9 mouse cellular contexts compared by ENCODE assay signal in the genomic region with DNA sequence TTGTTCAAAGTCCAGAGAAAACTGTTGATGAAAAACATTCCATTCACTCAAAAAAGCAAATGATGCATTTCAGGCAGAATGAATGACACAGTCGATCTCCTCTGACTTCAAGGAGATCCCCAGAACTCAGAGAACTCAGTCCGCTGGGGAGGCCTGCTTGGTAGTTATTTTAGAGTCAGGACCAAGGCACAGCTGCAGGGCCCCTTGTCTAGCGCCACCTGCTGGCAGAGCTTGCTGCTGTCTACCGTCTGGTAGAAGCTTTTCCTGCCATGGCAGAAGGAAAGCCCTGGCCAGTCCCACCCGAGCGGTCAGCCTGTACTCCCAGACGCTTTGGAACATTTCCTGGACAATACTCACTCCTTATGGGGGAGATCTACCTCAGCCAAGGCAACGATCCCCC. TPM values are rescaled to one million over a fixed set of nuclear protein-coding genes. Genes with fewer than 3 reads are reported as not detected.
A peak's percentile ranks its signal among the peaks of the same experiment; 100 is the strongest.
DNase-seq lines count a peak whose midpoint lies in the region; ATAC-seq and TF ChIP-seq lines count a peak whose summit lies in the region.
"Had no signal": no experiment of that assay in that cellular context is flagged by ENCODE, and none has a peak within 500 bp of the region (broad histone marks: within the 10 kb centered on the region; RNA-seq: fewer than 3 reads in every experiment).

No protein-coding gene starts in this region.

- no peak overlapping the region for H3K4me2 ChIP-seq in hindbrain, embryonic 14.5 days (replicated peaks)
- no peak overlapping the region for H3K4me2 ChIP-seq in hindbrain, embryonic 16.5 days (ENCODE audit: low read length)
- H3K4me2 ChIP-seq in embryonic facial prominence, embryonic 11.5 days (ENCODE audit: low read depth, low read length): no peak overlapping the region
- no peak overlapping the region for H3K4me2 ChIP-seq in myocyte (ENCODE audit: low read depth)
- H3K4me2 ChIP-seq in stomach, postnatal 0 days (replicated peaks; ENCODE audit: low read depth): no peak overlapping the region
- H3K4me2 ChIP-seq: embryonic facial prominence, embryonic 12.5 days had no signal

- no peaks in the 10 kb centered on the region for H3K9me3 ChIP-seq in hindbrain, embryonic 14.5 days (ENCODE audit: control insufficient read depth, low read length)
- no peaks in the 10 kb centered on the region for H3K9me3 ChIP-seq in hindbrain, embryonic 16.5 days (ENCODE audit: control insufficient read depth, low read length)
- no peaks in the 10 kb centered on the region for H3K9me3 ChIP-seq in embryonic facial prominence, embryonic 11.5 days (replicated peaks; ENCODE audit: control insufficient read depth, low read length)
- no peaks in the 10 kb centered on the region for H3K9me3 ChIP-seq in stomach, postnatal 0 days (ENCODE audit: control insufficient read depth, low read length)
- H3K9me3 ChIP-seq: embryonic facial prominence, embryonic 12.5 days had no signal

- WGBS in hindbrain, embryonic 14.5 days: 36% methylated on average over 8 of the region's 8 CpGs
- 33% methylated on average over 8 of the region's 8 CpGs for WGBS in hindbrain, embryonic 16.5 days
- 33% methylated on average over 8 of the region's 8 CpGs for WGBS in embryonic facial prominence, embryonic 11.5 days
- WGBS in stomach, postnatal 0 days: 41% methylated on average over 8 of the region's 8 CpGs

- intact Hi-C loops in left cerebral cortex, postnatal 25 days (cut with DNase I): loop anchor here (1.0 to 5.0 kb wide), 3 partner anchors 49 to 326 kb away; no protein-coding TSS in a partner anchor

- no peak overlapping the region for H3ac ChIP-seq in myocyte (ENCODE audit: control insufficient read depth, insufficient read length)

- DNase-seq in hindbrain, embryonic 14.5 days (ENCODE audit: low spot score): peak; percentile 56
- DNase-seq in adrenal gland, postnatal 4 days (ENCODE audit: low spot score in 2 of 2): peak; percentile 67 to 71
- DNase-seq in embryonic facial prominence, embryonic 11.5 days (ENCODE audit: low spot score): peak; percentile 70
- peak; percentile 56 to 77 for DNase-seq in left cerebral cortex, postnatal 25 days (ENCODE audit: low spot score in 2 of 2)
- DNase-seq in stomach, postnatal 0 days (ENCODE audit: low spot score): peak; percentile 87

- H3K36me3 ChIP-seq in hindbrain, embryonic 14.5 days (replicated peaks; ENCODE audit: control insufficient read depth, insufficient read depth): no peaks in the 10 kb centered on the region
- H3K36me3 ChIP-seq in hindbrain, embryonic 16.5 days (ENCODE audit: control insufficient read depth, insufficient read depth, low read length): no peaks in the 10 kb centered on the region
- no peaks in the 10 kb centered on the region for H3K36me3 ChIP-seq in embryonic facial prominence, embryonic 11.5 days (replicated peaks; ENCODE audit: control insufficient read depth, insufficient read depth, low read depth, low read length)
- H3K36me3 ChIP-seq in myocyte (ENCODE audit: control insufficient read depth, insufficient read depth): no peaks in the 10 kb centered on the region
- no peaks in the 10 kb centered on the region for H3K36me3 ChIP-seq in stomach, postnatal 0 days (ENCODE audit: control insufficient read depth, insufficient read depth, low read length)
- H3K36me3 ChIP-seq: embryonic facial prominence, embryonic 12.5 days had no signal

- no peak for ATAC-seq in hindbrain, embryonic 14.5 days (ENCODE audit: low FRiP score)
- no peak for ATAC-seq in hindbrain, embryonic 16.5 days
- ATAC-seq in embryonic facial prominence, embryonic 11.5 days (replicated peaks; ENCODE audit: insufficient number of reproducible peaks, low FRiP score, low TSS enrichment, low read depth): no peak
- peak; percentile 79 to 86 for ATAC-seq in hematopoietic stem cell, adult 5-6 weeks (replicated peaks in 1 of 2; ENCODE audit: insufficient read depth in 1 of 2, low FRiP score in 2 of 2, low TSS enrichment in 1 of 2, low read depth in 1 of 2, poor library complexity in 2 of 2, severe bottlenecking in 2 of 2)
- ATAC-seq in stomach, postnatal 0 days (ENCODE audit: low FRiP score, low TSS enrichment): peak; percentile 41; the same call in 1 of the 2 replicates

- TF ChIP-seq EP300 in stomach, postnatal 0 days (optimal IDR thresholded peaks at IDR 0.05): no peak

- no peaks in the 10 kb centered on the region for H3K79me2 ChIP-seq in myocyte (ENCODE audit: control insufficient read depth, insufficient read depth)

- H3K4me1 ChIP-seq in hindbrain, embryonic 14.5 days (replicated peaks; ENCODE audit: control insufficient read depth, insufficient read depth, low read length): no peaks in the 10 kb centered on the region
- no peaks in the 10 kb centered on the region for H3K4me1 ChIP-seq in hindbrain, embryonic 16.5 days (ENCODE audit: control insufficient read depth, insufficient read depth, low read depth, low read length)
- H3K4me1 ChIP-seq in embryonic facial prominence, embryonic 11.5 days (ENCODE audit: control insufficient read depth, insufficient read depth, low read length): no peaks in the 10 kb centered on the region
- H3K4me1 ChIP-seq in stomach, postnatal 0 days (replicated peaks; ENCODE audit: control insufficient read depth, insufficient read depth): no peaks in the 10 kb centered on the region; the same call in 1 of the 2 replicates

- H3K9ac ChIP-seq in hindbrain, embryonic 14.5 days: no peak overlapping the region
- no peak overlapping the region for H3K9ac ChIP-seq in hindbrain, embryonic 16.5 days (ENCODE audit: low read depth, low read length)
- H3K9ac ChIP-seq in embryonic facial prominence, embryonic 11.5 days (replicated peaks; ENCODE audit: low read length): no peak overlapping the region
- H3K9ac ChIP-seq in stomach, postnatal 0 days (ENCODE audit: low read length): no peak overlapping the region
- H3K9ac ChIP-seq: embryonic facial prominence, embryonic 12.5 days had no signal

- peak; percentile 91 for TF ChIP-seq CTCF in stomach, postnatal 0 days (IDR thresholded peaks at IDR 0.05; ENCODE audit: low read depth)

- no peaks in the 10 kb centered on the region for H3K27me3 ChIP-seq in hindbrain, embryonic 14.5 days (ENCODE audit: control insufficient read depth, insufficient read depth, low read length)
- no peaks in the 10 kb centered on the region for H3K27me3 ChIP-seq in hindbrain, embryonic 16.5 days (replicated peaks; ENCODE audit: control insufficient read depth, insufficient read depth, low read length)
- no peaks in the 10 kb centered on the region for H3K27me3 ChIP-seq in embryonic facial prominence, embryonic 11.5 days (ENCODE audit: control insufficient read depth, insufficient read depth, low read length)
- no peaks in the 10 kb centered on the region for H3K27me3 ChIP-seq in myocyte (ENCODE audit: control insufficient read depth, insufficient read depth, insufficient read length)
- H3K27me3 ChIP-seq in stomach, postnatal 0 days (ENCODE audit: control insufficient read depth, insufficient read depth, low read length): no peaks in the 10 kb centered on the region
- H3K27me3 ChIP-seq: embryonic facial prominence, embryonic 12.5 days had no signal

- H3K4me3 ChIP-seq in hindbrain, embryonic 14.5 days (replicated peaks; ENCODE audit: low read length): no peak overlapping the region
- H3K4me3 ChIP-seq in hindbrain, embryonic 16.5 days (ENCODE audit: low read length): no peak overlapping the region
- no peak overlapping the region for H3K4me3 ChIP-seq in embryonic facial prominence, embryonic 11.5 days (ENCODE audit: low read depth, low read length)
- H3K4me3 ChIP-seq in myocyte: no peak overlapping the region
- no peak overlapping the region for H3K4me3 ChIP-seq in stomach, postnatal 0 days (ENCODE audit: low read depth, low read length)
- H3K4me3 ChIP-seq: embryonic facial prominence, embryonic 12.5 days had no signal

- no peak overlapping the region for H3K27ac ChIP-seq in hindbrain, embryonic 14.5 days
- no peak overlapping the region for H3K27ac ChIP-seq in hindbrain, embryonic 16.5 days (ENCODE audit: low read depth, low read length)
- H3K27ac ChIP-seq in embryonic facial prominence, embryonic 11.5 days (replicated peaks; ENCODE audit: low read depth, low read length): no peak overlapping the region
- 0 out of 2 replicates have a peak overlapping the region, but pooled peaks have one; percentile 49 for H3K27ac ChIP-seq in stomach, postnatal 0 days (replicated peaks)
- H3K27ac ChIP-seq: embryonic facial prominence, embryonic 12.5 days had no signal

- no peak for TF ChIP-seq POLR2A in myocyte (IDR thresholded peaks at IDR 0.05; ENCODE audit: insufficient read length, low read depth)

RNA-seq across cellular contexts. Expression of gene Pttg1ip, which starts 14.9 kb away (rescaled TPM):
- 79.9 and 80.2 TPM in 2 replicates for polyA plus RNA-seq in hindbrain, embryonic 14.5 days (2014; fragmentation: Nextera tagmentation; extraction: Ambion mirVana)
- polyA plus RNA-seq in hindbrain, embryonic 16.5 days (2015; fragmentation: Nextera tagmentation; extraction: Ambion mirVana): 84.4 and 88.3 TPM in 2 replicates
- 100 to 1,000 TPM; 176 to 186 TPM for total RNA-seq in adrenal gland, postnatal 4 days (2021)
- polyA plus RNA-seq in embryonic facial prominence, embryonic 11.5 days (2014; fragmentation: Nextera tagmentation; extraction: Ambion mirVana): 89.2 and 95.6 TPM in 2 replicates
- total RNA-seq in hematopoietic stem cell, adult 5-6 weeks (2017): 56.2 and 65.8 TPM in 2 replicates
- 10 to 100 TPM; 71.0 to 87.6 TPM for total RNA-seq in left cerebral cortex, postnatal 25 days (2021)
- 237 TPM for polyA plus RNA-seq in myocyte (2012; fragmentation: generic; extraction: Trizol)
- polyA plus RNA-seq in stomach, postnatal 0 days (2015; fragmentation: Nextera tagmentation; extraction: Ambion mirVana): 278 and 317 TPM in 2 replicates

RNA-seq across cellular contexts. Expression of gene Itgb2, which starts 36.6 kb away (rescaled TPM):
- polyA plus RNA-seq in hindbrain, embryonic 14.5 days (2014; fragmentation: Nextera tagmentation; extraction: Ambion mirVana): 0.99 and 1.1 TPM in 2 replicates
- polyA plus RNA-seq in hindbrain, embryonic 16.5 days (2015; fragmentation: Nextera tagmentation; extraction: Ambion mirVana): 0.92 and 1.1 TPM in 2 replicates
- 1 to 10 TPM; 5.3 to 8.5 TPM for total RNA-seq in adrenal gland, postnatal 4 days (2021)
- polyA plus RNA-seq in embryonic facial prominence, embryonic 11.5 days (2014; fragmentation: Nextera tagmentation; extraction: Ambion mirVana): 1.3 and 1.4 TPM in 2 replicates
- 51.2 and 56.5 TPM in 2 replicates for total RNA-seq in hematopoietic stem cell, adult 5-6 weeks (2017)
- total RNA-seq in left cerebral cortex, postnatal 25 days (2021): 1 to 10 TPM; 2.9 to 3.6 TPM
- polyA plus RNA-seq in myocyte (2012; fragmentation: generic; extraction: Trizol): 1.3 TPM
- 1.3 TPM in 2 replicates for polyA plus RNA-seq in stomach, postnatal 0 days (2015; fragmentation: Nextera tagmentation; extraction: Ambion mirVana)

RNA-seq across cellular contexts. Expression of gene Sumo3, which starts 39.2 kb away (rescaled TPM):
- polyA plus RNA-seq in hindbrain, embryonic 14.5 days (2014; fragmentation: Nextera tagmentation; extraction: Ambion mirVana): 235 and 260 TPM in 2 replicates
- 303 and 334 TPM in 2 replicates for polyA plus RNA-seq in hindbrain, embryonic 16.5 days (2015; fragmentation: Nextera tagmentation; extraction: Ambion mirVana)
- total RNA-seq in adrenal gland, postnatal 4 days (2021): 100 to 1,000 TPM; 181 to 183 TPM
- polyA plus RNA-seq in embryonic facial prominence, embryonic 11.5 days (2014; fragmentation: Nextera tagmentation; extraction: Ambion mirVana): 382 and 410 TPM in 2 replicates
- total RNA-seq in hematopoietic stem cell, adult 5-6 weeks (2017): 148 and 150 TPM in 2 replicates
- total RNA-seq in left cerebral cortex, postnatal 25 days (2021): 100 to 1,000 TPM; 133 to 140 TPM
- 127 TPM for polyA plus RNA-seq in myocyte (2012; fragmentation: generic; extraction: Trizol)
- polyA plus RNA-seq in stomach, postnatal 0 days (2015; fragmentation: Nextera tagmentation; extraction: Ambion mirVana): 232 and 239 TPM in 2 replicates

RNA-seq across cellular contexts. Expression of gene Gm49325, which starts 39.3 kb away (rescaled TPM):
- polyA plus RNA-seq in hindbrain, embryonic 14.5 days (2014; fragmentation: Nextera tagmentation; extraction: Ambion mirVana): 3.8 and 5.1 TPM in 2 replicates
- polyA plus RNA-seq in hindbrain, embryonic 16.5 days (2015; fragmentation: Nextera tagmentation; extraction: Ambion mirVana): not detected in 2 replicates
- 10 to 100 TPM; 18.1 to 27.7 TPM for total RNA-seq in adrenal gland, postnatal 4 days (2021)
- polyA plus RNA-seq in embryonic facial prominence, embryonic 11.5 days (2014; fragmentation: Nextera tagmentation; extraction: Ambion mirVana): 1.6 TPM in 1 of 2 replicates, not detected in the other
- total RNA-seq in hematopoietic stem cell, adult 5-6 weeks (2017): not detected in 2 replicates
- total RNA-seq in left cerebral cortex, postnatal 25 days (2021): 10 to 100 TPM; 14.2 to 16.3 TPM
- 8.8 TPM for polyA plus RNA-seq in myocyte (2012; fragmentation: generic; extraction: Trizol)
- 12.6 and 17.3 TPM in 2 replicates for polyA plus RNA-seq in stomach, postnatal 0 days (2015; fragmentation: Nextera tagmentation; extraction: Ambion mirVana)

RNA-seq across cellular contexts. Expression of gene Fam207a, which starts 51.1 kb away (rescaled TPM):
- 37.7 and 41.0 TPM in 2 replicates for polyA plus RNA-seq in hindbrain, embryonic 14.5 days (2014; fragmentation: Nextera tagmentation; extraction: Ambion mirVana)
- polyA plus RNA-seq in hindbrain, embryonic 16.5 days (2015; fragmentation: Nextera tagmentation; extraction: Ambion mirVana): 43.5 and 43.8 TPM in 2 replicates
- 10 to 100 TPM; 23.8 to 26.0 TPM for total RNA-seq in adrenal gland, postnatal 4 days (2021)
- polyA plus RNA-seq in embryonic facial prominence, embryonic 11.5 days (2014; fragmentation: Nextera tagmentation; extraction: Ambion mirVana): 40.6 and 42.3 TPM in 2 replicates
- 19.2 and 32.6 TPM in 2 replicates for total RNA-seq in hematopoietic stem cell, adult 5-6 weeks (2017)
- total RNA-seq in left cerebral cortex, postnatal 25 days (2021): 10 to 100 TPM; 34.2 to 36.0 TPM
- 34.4 TPM for polyA plus RNA-seq in myocyte (2012; fragmentation: generic; extraction: Trizol)
- 25.2 and 28.8 TPM in 2 replicates for polyA plus RNA-seq in stomach, postnatal 0 days (2015; fragmentation: Nextera tagmentation; extraction: Ambion mirVana)

Comparison
In these comparisons a context has a peak if more than half of its experiments do, and no peak if none do; other contexts are left out.
1. ATAC-seq: peak in hematopoietic stem cell, adult 5-6 weeks (2 of 2) and stomach, postnatal 0 days (single experiment); none in hindbrain, embryonic 14.5 days (single experiment), hindbrain, embryonic 16.5 days (single experiment) and embryonic facial prominence, embryonic 11.5 days (single experiment).
2. Peak in every context shown above with its lines, with median percentiles within 50 percentile points of each other: DNase-seq.